Mouse (Mus musculus): ENCODE measurements at regions not wholly inside any gene's neighbourhood (a gene's known extent, or its start where the extent isn't known, plus 50 kb on each side); places are given as distances from the start of the nearest gene placed in this dataset.

- TF ChIP-seq CTCF (IDR thresholded peaks at IDR 0.05) (no peak), POLR2A (IDR thresholded peaks at IDR 0.05; ENCODE audit: insufficient read depth, low read depth, low read length) (no peak), EP300 (IDR thresholded peaks at IDR 0.05; ENCODE audit: insufficient read depth, low read depth, low read length) (no peak)
Observed at GRCm38 (mm10) chr15:28645122-28645521, 441.6 kb downstream of the Dnah5 start.
